Mouse (Mus musculus) megakaryocyte, embryonic 14.5 days (primary cell): ENCODE results near the gene Mlx.

Experiments
- FLI1 ChIP-seq: IDR thresholded peaks from 2 replicates; pipeline ENCODE4 v1.6.1; 2012; ENCODE audit warnings: low read length, inconsistent platforms, mixed read lengths
- GATA1 ChIP-seq: IDR thresholded peaks from 3 replicates; pipeline ENCODE4 v1.6.1; 2012; ENCODE audit warnings: mixed read lengths, low read length, inconsistent platforms, borderline replicate concordance

DNA sequence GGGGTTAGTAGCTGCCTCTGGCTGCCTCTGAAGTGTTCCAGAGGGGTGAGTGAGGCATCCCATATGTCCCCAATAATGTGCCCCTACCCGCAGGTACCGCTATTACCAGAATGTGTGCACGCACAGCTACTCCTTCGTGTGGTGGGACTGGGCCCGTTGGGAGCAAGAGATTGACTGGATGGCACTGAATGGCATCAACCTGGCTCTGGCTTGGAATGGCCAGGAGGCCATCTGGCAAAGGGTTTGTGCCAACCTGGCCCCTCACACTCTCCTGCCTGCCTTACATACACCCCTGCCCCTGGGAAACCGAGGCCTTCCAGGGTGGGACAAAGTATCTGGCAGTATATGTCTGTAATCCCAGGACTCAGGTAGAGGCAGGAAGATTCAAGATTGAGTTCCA is 16.1 kb upstream of the Mlx start:
- TF ChIP-seq GATA1 (no peak), FLI1 (no peak)
